Mouse (Mus musculus): Measurements from ENCODE around the gene Gm29776. TPM values are rescaled to one million over a fixed set of nuclear protein-coding genes. Genes with fewer than 3 reads are reported as not detected.

The Gm29776 gene
- polyA plus RNA-seq, 1 experiment from 2014 or later, result 0.19 TPM

GRCm38 (mm10) chr14:54647900-54648299 is 50.7 kb downstream of the Gm29776 start:
- 86% methylated on average over 4 of the region's 4 CpGs for WGBS
- no peak overlapping the region for H3K4me2 ChIP-seq (replicated peaks)
- H3K36me3 ChIP-seq, result peaks cover 83% of the 10 kb centered on the region
- no peaks in the 10 kb centered on the region for H3K9me3 ChIP-seq
- peaks cover 27% of the 10 kb centered on the region for H3K4me1 ChIP-seq
- no peak overlapping the region for H3K4me3 ChIP-seq
- no peak for ATAC-seq (ENCODE audit: insufficient number of reproducible peaks, insufficient read depth, low FRiP score, low TSS enrichment)
- H3K27me3 ChIP-seq, result no peaks in the 10 kb centered on the region
- H3K27ac ChIP-seq, result no peak overlapping the region
- no peak overlapping the region for H3K9ac ChIP-seq

- Histone ChIP-seq H3K9ac (no peak overlapping the region), H3K27me3 (no peaks in the 10 kb centered on the region), H3K36me3 (peaks cover 91% of the 10 kb centered on the region), H3K27ac (no peak overlapping the region), H3K9me3 (no peaks in the 10 kb centered on the region), H3K4me2 (replicated peaks) (no peak overlapping the region), H3K4me1 (peaks cover 20% of the 10 kb centered on the region), H3K4me3 (no peak overlapping the region)
- WGBS, result 92% methylated on average over 8 of the region's 8 CpGs
- ATAC-seq (ENCODE audit: insufficient number of reproducible peaks, insufficient read depth, low FRiP score, low TSS enrichment), result no peak
Observed at GRCm38 (mm10) chr14:54646898-54647636, 51.6 kb downstream of the Gm29776 start.

GRCm38 (mm10) chr14:54646455-54646854 is 52.2 kb downstream of the Gm29776 start:
- no peak for ATAC-seq (ENCODE audit: insufficient number of reproducible peaks, insufficient read depth, low FRiP score, low TSS enrichment)
- H3K36me3 ChIP-seq, result peaks cover 89% of the 10 kb centered on the region

GRCm38 (mm10) chr14:54644294-54644693 is 54.3 kb downstream of the Gm29776 start:
- ATAC-seq (ENCODE audit: insufficient number of reproducible peaks, insufficient read depth, low FRiP score, low TSS enrichment), result no peak
- H3K36me3 ChIP-seq, result peaks cover 70% of the 10 kb centered on the region
- H3K27me3 ChIP-seq, result no peaks in the 10 kb centered on the region
- H3K4me3 ChIP-seq, result no peak overlapping the region
- no peak overlapping the region for H3K4me2 ChIP-seq (replicated peaks)
- H3K4me1 ChIP-seq, result peaks cover 19% of the 10 kb centered on the region
- whole genome bisulfite sequencing, result 88% methylated on average over 9 of the region's 9 CpGs
- no peak overlapping the region for H3K9ac ChIP-seq
- H3K27ac ChIP-seq, result no peak overlapping the region
- no peaks in the 10 kb centered on the region for H3K9me3 ChIP-seq

More at GRCm38 (mm10) chr14:54646455-54646854, 52.2 kb downstream of the Gm29776 start:
- Histone ChIP-seq H3K27me3 (no peaks in the 10 kb centered on the region), H3K9me3 (no peaks in the 10 kb centered on the region), H3K4me3 (no peak overlapping the region), H3K9ac (no peak overlapping the region), H3K4me2 (replicated peaks) (no peak overlapping the region), H3K27ac (no peak overlapping the region), H3K4me1 (peaks cover 18% of the 10 kb centered on the region)
- WGBS, result 94% methylated on average over 17 of the region's 17 CpGs

GRCm38 (mm10) chr14:54643011-54643410 is 55.6 kb downstream of the Gm29776 start:
- no peak overlapping the region for H3K4me2 ChIP-seq (replicated peaks)
- no peak overlapping the region for H3K4me3 ChIP-seq
- H3K27ac ChIP-seq, result no peak overlapping the region
- ATAC-seq (ENCODE audit: insufficient number of reproducible peaks, insufficient read depth, low FRiP score, low TSS enrichment), result no peak
- H3K9ac ChIP-seq, result no peak overlapping the region; the same call in 1 of the 2 replicates
- H3K9me3 ChIP-seq, result no peaks in the 10 kb centered on the region
- peaks cover 24% of the 10 kb centered on the region for H3K4me1 ChIP-seq
- 87% methylated on average over 2 of the region's 2 CpGs for WGBS
- H3K36me3 ChIP-seq, result peaks cover 69% of the 10 kb centered on the region
- H3K27me3 ChIP-seq, result no peaks in the 10 kb centered on the region

Small RNA genes lying within 50 kb of the gene (microRNA-seq; reads per million reads assigned to microRNA genes)
- 0.54 reads per million for gene Mir6948

Other genes starting within 250 kb of the Gm29776 start
- gene Lrp10, start 234.7 kb downstream of the Gm29776 start, polyA plus RNA-seq (2016; fragmentation: Nextera tagmentation; extraction: Ambion mirVana), result 33.1 and 34.6 TPM in 2 replicates
- 5.5 and 6.9 TPM in 2 replicates for gene Rem2, start 222.7 kb downstream of the Gm29776 start, polyA plus RNA-seq (2016; fragmentation: Nextera tagmentation; extraction: Ambion mirVana)
- gene Prmt5, start 181.3 kb downstream of the Gm29776 start, polyA plus RNA-seq (2016; fragmentation: Nextera tagmentation; extraction: Ambion mirVana), result 96.4 and 101 TPM in 2 replicates
- 50.5 and 52.3 TPM in 2 replicates for gene Haus4, start 144.2 kb downstream of the Gm29776 start, polyA plus RNA-seq (2016; fragmentation: Nextera tagmentation; extraction: Ambion mirVana)
- gene Ajuba, start 121.3 kb downstream of the Gm29776 start, polyA plus RNA-seq (2016; fragmentation: Nextera tagmentation; extraction: Ambion mirVana), result 67.8 and 69.0 TPM in 2 replicates
- gene 4931414P19Rik, start 92.8 kb downstream of the Gm29776 start, polyA plus RNA-seq (2016; fragmentation: Nextera tagmentation; extraction: Ambion mirVana), result 9.0 and 10.1 TPM in 2 replicates
- 381 and 403 TPM in 2 replicates for gene Psmb5, start 80.8 kb downstream of the Gm29776 start, polyA plus RNA-seq (2016; fragmentation: Nextera tagmentation; extraction: Ambion mirVana)
- 0.05 and 0.10 TPM in 2 replicates for gene Psmb11, start 77.4 kb downstream of the Gm29776 start, polyA plus RNA-seq (2016; fragmentation: Nextera tagmentation; extraction: Ambion mirVana)
- 1.1 TPM in 1 of 2 replicates, not detected in the other for gene Gm17606, start 57.9 kb downstream of the Gm29776 start, polyA plus RNA-seq (2016; fragmentation: Nextera tagmentation; extraction: Ambion mirVana)
- 10.8 and 11.9 TPM in 2 replicates for gene Cdh24, start 57.5 kb downstream of the Gm29776 start, polyA plus RNA-seq (2016; fragmentation: Nextera tagmentation; extraction: Ambion mirVana)
- gene 1700123O20Rik, start 12.6 kb downstream of the Gm29776 start, polyA plus RNA-seq (2016; fragmentation: Nextera tagmentation; extraction: Ambion mirVana), result 94.4 and 106 TPM in 2 replicates
- 150 and 157 TPM in 2 replicates for gene Acin1, start 11.9 kb downstream of the Gm29776 start, polyA plus RNA-seq (2016; fragmentation: Nextera tagmentation; extraction: Ambion mirVana)
- 0.42 TPM in 1 of 2 replicates, not detected in the other for gene Cebpe, start 13.3 kb upstream of the Gm29776 start, polyA plus RNA-seq (2016; fragmentation: Nextera tagmentation; extraction: Ambion mirVana)
- 3.3 and 4.4 TPM in 2 replicates for gene Slc7a8, start 83.1 kb upstream of the Gm29776 start, polyA plus RNA-seq (2016; fragmentation: Nextera tagmentation; extraction: Ambion mirVana)
- gene Rnf212b, start 115.3 kb upstream of the Gm29776 start, polyA plus RNA-seq (2016; fragmentation: Nextera tagmentation; extraction: Ambion mirVana), result not detected in 2 replicates
- 12.6 and 14.2 TPM in 2 replicates for gene Homez, start 172.1 kb upstream of the Gm29776 start, polyA plus RNA-seq (2016; fragmentation: Nextera tagmentation; extraction: Ambion mirVana)
- 0.56 and 1.3 TPM in 2 replicates for gene Ppp1r3e, start 178.7 kb upstream of the Gm29776 start, polyA plus RNA-seq (2016; fragmentation: Nextera tagmentation; extraction: Ambion mirVana)
- 2.8 and 3.6 TPM in 2 replicates for gene Bcl2l2, start 184.5 kb upstream of the Gm29776 start, polyA plus RNA-seq (2016; fragmentation: Nextera tagmentation; extraction: Ambion mirVana)
- 0.24 TPM in 1 of 2 replicates, not detected in the other for gene Gm20521, start 184.6 kb upstream of the Gm29776 start, polyA plus RNA-seq (2016; fragmentation: Nextera tagmentation; extraction: Ambion mirVana)
- 199 and 201 TPM in 2 replicates for gene Pabpn1, start 193.7 kb upstream of the Gm29776 start, polyA plus RNA-seq (2016; fragmentation: Nextera tagmentation; extraction: Ambion mirVana)
- 114 and 122 TPM in 2 replicates for gene Slc22a17, start 214.3 kb upstream of the Gm29776 start, polyA plus RNA-seq (2016; fragmentation: Nextera tagmentation; extraction: Ambion mirVana)
- gene Efs, start 227.3 kb upstream of the Gm29776 start, polyA plus RNA-seq (2016; fragmentation: Nextera tagmentation; extraction: Ambion mirVana), result 49.0 and 49.3 TPM in 2 replicates
- 0.15 TPM in 1 of 2 replicates, not detected in the other for gene Il25, start 233.9 kb upstream of the Gm29776 start, polyA plus RNA-seq (2016; fragmentation: Nextera tagmentation; extraction: Ambion mirVana)
- 6.2 and 9.5 TPM in 2 replicates for gene Cmtm5, start 237.4 kb upstream of the Gm29776 start, polyA plus RNA-seq (2016; fragmentation: Nextera tagmentation; extraction: Ambion mirVana)